Mouse (Mus musculus) cortical plate, adult 2 months (tissue): ENCODE measurements at regions not wholly inside any gene's neighbourhood (a gene's known extent, or its start where the extent isn't known, plus 50 kb on each side); places are given as distances from the start of the nearest gene placed in this dataset.

Experiments
- H3K27ac ChIP-seq: fragments of 200-500 bp; 2 replicates; pipeline ENCODE4 v1.5.1; 2012; ENCODE audit warnings: low read length, control low read depth, inconsistent platforms; ENCODE audit not compliant: insufficient read depth
- H3K4me1 ChIP-seq: fragments of 200-500 bp; 2 replicates; pipeline ENCODE4 v1.6.1; 2011; ENCODE audit warnings: low read length; ENCODE audit not compliant: control insufficient read depth, insufficient read depth
- H3K4me3 ChIP-seq: fragments of 200-500 bp; 2 replicates; pipeline ENCODE4 v1.5.1; 2011; ENCODE audit warnings: mild to moderate bottlenecking, low read length, control low read depth; ENCODE audit not compliant: insufficient read depth
- CTCF ChIP-seq: fragments of 200-500 bp; IDR thresholded peaks from 2 replicates; pipeline ENCODE4 v1.5.1; 2011; ENCODE audit warnings: mild to moderate bottlenecking, control low read depth, low read length; ENCODE audit not compliant: insufficient read depth; ENCODE audit errors: extremely low read depth
- POLR2A ChIP-seq: fragments of 200-500 bp; IDR thresholded peaks from 2 replicates; pipeline ENCODE4 v1.6.1; 2011; ENCODE audit warnings: mild to moderate bottlenecking, low read length, control low read depth; ENCODE audit not compliant: insufficient read depth; ENCODE audit errors: extremely low read depth

DNA sequence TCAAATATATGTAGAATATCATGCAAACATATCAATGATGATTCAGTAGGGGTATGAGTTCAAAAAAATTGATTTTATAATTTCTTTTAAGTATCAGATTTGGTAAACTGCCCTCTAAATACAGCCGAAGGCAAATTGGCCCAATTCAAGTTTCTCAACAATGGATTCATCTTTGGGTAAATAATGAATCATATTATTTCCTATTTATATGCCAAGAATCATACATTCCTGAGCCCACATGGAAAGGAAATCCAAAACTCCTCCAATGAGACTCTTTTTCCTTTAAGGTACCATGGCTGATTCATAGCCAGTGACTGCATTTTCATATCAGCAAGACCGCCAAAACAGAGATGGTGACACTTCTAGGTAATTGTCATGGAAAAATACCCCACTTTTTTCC lies 472.4 kb upstream of the Mpdz start:
- H3K27ac ChIP-seq: no peak overlapping the region
- no peaks in the 10 kb centered on the region for H3K4me1 ChIP-seq
- H3K4me3 ChIP-seq: no peak overlapping the region
- TF ChIP-seq POLR2A: no peak
- no peak for TF ChIP-seq CTCF

DNA sequence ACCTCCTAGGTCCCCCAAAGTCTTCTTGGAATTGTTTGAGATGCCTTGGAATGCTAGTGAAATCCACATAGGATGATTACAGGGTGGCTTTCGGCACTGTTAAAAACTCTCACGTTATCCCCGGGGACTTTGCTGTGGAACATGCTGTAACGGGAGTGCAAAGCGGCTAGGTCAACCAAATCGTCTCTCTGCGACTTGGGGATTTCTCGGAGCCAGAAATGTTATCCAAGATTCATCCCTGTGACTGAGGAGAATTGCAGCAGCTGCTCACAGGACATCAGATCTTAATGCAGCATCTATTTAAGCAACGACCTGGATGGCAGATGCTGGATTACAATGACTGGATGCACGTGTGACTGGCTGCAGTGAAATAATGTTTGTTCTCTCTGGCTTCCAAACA lies 470.7 kb upstream of the Mpdz start:
- TF ChIP-seq CTCF (no peak), POLR2A (no peak)
- no peak overlapping the region for H3K27ac ChIP-seq
- H3K4me1 ChIP-seq: no peaks in the 10 kb centered on the region
- H3K4me3 ChIP-seq: no peak overlapping the region

DNA sequence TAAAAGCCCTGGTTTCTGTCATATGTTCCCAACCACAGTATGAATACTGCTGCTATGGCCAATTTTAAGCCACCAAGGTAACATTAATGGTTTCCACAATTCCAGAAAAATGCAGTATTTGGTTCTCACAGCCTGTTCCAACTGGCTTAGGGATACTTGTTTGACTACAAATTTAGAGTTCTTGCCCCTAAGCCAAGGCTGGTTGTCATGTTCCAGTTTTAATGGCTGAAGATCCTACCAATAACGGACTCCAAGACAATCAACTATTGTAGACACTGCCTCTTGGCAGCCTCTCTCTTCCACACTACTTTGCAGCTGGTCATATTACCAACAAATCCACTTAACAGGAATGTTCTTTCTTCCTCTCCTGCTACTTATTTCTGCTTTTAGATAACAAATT lies 470.0 kb upstream of the Mpdz start:
- TF ChIP-seq CTCF (no peak), POLR2A (no peak)
- H3K27ac ChIP-seq: no peak overlapping the region
- H3K4me1 ChIP-seq: no peaks in the 10 kb centered on the region
- H3K4me3 ChIP-seq: no peak overlapping the region

DNA sequence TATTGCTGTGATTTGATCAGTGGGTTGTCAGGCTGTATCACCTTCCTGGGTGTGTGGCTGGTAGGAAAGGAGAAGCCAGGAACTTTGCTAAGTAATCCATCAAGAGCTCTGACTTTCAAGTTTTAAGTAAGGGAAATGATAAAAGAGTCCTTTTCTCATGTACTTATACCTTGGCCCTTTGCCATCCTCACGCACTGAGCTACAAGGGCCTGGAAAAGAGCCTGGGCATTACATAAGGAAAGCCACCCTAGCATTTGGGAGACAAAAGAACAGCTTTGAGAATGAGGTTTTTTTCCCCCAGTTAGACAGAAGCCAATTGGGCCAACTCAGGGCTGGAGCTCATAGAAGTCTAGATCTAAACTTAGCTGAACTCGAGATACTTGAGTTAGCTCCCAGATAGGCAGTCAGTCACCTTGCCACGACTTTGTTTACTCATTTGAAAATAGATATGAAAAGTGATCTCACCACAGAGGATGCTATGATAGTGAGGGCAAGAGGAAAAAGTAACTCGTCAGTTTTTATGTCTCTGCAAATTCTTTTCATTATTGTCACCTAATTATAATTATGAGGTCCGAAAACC lies 457.4 kb upstream of the Mpdz start:
- TF ChIP-seq POLR2A: no peak
- no peak for TF ChIP-seq CTCF
- Histone ChIP-seq H3K27ac (no peak overlapping the region), H3K4me1 (no peaks in the 10 kb centered on the region), H3K4me3 (no peak overlapping the region)

DNA sequence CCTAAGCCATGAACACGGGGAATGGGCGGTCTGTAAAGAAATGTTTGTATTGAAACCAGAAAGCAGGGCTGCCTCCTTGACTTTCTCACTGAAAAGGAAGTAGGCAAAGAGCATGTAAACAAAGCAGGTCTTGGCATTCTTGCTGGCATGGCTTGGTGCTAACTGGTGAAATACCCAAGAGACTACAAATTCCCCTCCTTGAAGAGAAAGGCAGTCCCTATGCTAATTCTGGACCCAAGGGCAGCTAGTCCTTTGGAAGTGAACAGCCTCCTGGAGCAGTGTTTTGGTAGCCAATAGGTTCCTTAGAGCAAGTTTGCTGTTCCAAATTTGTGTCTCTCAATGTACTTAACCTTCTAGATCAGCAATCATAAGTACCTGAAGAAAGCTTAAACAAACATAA lies 456.0 kb upstream of the Mpdz start:
- H3K4me1 ChIP-seq: no peaks in the 10 kb centered on the region
- no peak overlapping the region for H3K4me3 ChIP-seq
- no peak overlapping the region for H3K27ac ChIP-seq
- TF ChIP-seq POLR2A: no peak
- no peak for TF ChIP-seq CTCF

DNA sequence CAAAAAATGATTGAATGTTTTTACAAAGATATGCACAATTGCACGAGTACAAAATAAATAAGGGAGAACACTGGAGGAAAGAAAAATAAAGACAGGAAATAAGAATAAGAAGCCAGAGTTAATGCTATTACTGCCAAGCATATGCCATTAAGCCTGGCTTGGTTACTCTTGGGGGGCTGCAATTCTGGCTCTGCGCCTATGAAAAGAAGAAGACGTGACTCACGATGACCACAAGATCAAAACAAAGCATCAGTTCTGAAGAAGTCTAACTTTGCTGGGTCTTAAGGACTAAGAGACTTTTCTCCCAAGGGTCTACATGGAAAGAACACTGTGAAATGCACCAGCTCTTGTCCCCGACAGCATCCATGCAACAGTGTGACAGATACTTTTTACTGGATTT lies 454.8 kb upstream of the Mpdz start:
- Histone ChIP-seq H3K4me3 (no peak overlapping the region), H3K27ac (no peak overlapping the region), H3K4me1 (no peaks in the 10 kb centered on the region)
- no peak for TF ChIP-seq POLR2A
- no peak for TF ChIP-seq CTCF

DNA sequence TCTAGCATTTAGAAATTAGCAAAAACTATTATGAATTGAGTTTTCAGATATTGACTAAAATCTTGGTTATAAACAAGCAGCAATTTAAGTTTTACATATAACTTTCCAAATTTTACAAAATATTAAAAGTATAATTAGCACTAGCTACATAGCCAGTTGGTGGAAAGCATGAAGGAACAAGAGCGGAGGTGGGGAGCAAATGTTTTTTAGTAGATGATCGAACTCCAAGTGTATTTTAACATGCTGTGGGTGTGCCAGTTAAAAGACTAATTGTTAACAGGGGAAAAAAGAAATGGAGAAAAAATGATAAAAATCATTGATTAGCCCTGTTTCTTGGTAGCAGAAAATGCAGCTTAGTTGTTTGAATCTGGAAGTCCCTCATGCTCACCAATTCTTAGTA lies 426.3 kb upstream of the Mpdz start:
- H3K27ac ChIP-seq: no peak overlapping the region
- H3K4me3 ChIP-seq: no peak overlapping the region
- TF ChIP-seq CTCF (no peak), POLR2A (no peak)
- H3K4me1 ChIP-seq: no peaks in the 10 kb centered on the region

DNA sequence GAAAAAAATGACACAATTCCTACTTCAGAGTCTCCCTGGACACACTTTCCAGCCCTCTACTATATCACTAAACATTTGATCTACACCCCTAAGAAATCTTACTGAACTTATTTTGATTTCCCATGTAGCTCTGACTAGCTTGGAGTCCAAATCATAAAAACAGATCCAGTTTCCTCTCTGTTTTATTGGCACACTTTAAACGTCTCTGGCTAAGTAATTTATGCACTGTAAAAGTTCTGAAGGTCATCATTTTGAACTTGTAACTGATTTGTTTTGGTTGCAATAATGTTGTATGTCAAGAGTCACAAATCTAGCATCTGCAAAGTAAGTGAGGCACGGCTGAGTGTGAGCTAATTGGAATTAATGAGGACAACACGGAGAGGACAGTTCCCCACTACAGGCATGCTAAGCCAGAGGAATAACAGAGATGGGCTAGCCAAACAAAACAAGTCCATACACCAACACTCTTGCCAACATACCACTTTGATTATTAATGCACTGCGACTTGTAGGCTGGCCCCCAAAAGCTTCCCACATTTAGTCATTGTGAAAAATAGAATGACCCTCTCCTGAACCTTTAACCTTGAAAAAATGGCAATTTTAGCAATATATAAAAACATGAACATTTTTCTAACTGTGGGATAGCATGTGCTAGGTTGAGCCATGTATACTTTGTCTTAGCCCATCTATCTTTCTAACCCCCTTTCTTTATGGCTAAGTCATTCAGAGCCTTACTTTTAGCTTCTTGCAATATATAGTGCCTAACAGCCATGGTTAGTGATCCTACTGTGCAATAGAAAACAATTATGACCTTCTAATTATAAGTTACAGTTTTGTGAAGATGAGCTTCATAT lies 399.3 kb upstream of the Mpdz start:
- Histone ChIP-seq H3K4me1 (no peaks in the 10 kb centered on the region), H3K4me3 (no peak overlapping the region), H3K27ac (no peak overlapping the region)
- no peak for TF ChIP-seq POLR2A
- TF ChIP-seq CTCF: no peak

DNA sequence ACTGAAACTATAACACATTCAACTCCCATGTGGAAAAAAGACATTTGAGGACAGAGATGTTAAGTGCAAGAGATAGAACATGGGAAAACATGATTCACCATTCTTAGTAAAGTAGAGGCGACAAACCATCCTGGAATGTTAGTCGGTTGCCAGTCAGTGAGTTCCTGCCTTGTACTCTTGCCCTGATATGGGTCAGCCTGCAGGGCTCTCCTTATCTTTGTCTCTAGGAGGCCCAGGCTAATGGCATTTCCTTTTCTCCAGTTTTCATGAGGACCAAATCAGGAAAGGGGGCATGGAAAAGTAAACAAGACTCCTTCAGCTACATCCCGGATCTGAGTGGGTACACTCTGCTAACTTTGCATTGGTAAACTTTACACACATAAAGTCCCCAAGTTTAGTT lies 387.4 kb upstream of the Mpdz start:
- Histone ChIP-seq H3K27ac (no peak overlapping the region), H3K4me1 (no peaks in the 10 kb centered on the region), H3K4me3 (no peak overlapping the region)
- TF ChIP-seq CTCF (no peak), POLR2A (no peak)

DNA sequence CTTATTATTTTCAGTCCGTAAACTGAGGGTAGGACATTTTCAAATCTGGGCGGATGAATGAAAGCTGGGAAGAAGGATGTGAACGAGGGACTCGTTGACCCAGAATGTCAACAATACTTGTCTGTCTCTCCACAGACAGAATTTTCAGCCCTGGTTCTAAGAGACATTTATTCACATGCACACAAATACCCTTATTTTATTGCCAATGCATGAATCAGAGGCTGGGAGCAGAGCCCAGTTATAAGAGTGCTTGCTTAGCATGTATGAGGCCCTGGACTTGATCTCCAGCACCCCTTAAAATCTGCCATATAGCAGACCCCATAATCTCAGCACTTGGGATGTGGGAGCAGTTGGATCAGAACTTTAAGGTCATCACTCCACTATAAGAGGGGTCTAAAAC lies 384.8 kb upstream of the Mpdz start:
- no peak for TF ChIP-seq POLR2A
- no peak for TF ChIP-seq CTCF
- H3K27ac ChIP-seq: no peak overlapping the region
- no peaks in the 10 kb centered on the region for H3K4me1 ChIP-seq
- no peak overlapping the region for H3K4me3 ChIP-seq

DNA sequence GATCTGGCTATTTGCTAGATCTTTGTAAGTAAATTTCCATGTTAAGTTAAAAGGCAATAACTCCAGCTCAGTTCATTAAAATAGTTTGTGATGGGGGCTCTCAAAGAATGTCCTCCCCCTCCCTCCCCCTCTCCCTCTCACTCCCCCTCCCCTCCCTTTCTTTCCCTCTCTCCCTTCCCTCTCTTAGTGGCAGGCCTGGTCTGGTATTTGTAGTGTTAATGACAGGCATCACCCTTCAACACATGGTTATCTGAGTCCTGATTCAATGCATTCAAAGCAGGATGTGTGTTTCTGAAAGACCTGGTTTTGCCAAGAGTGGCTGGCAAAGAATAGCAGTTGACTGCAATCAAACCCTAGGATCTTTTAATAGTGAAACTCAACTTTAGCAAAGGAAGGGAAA lies 383.4 kb upstream of the Mpdz start:
- Histone ChIP-seq H3K27ac (no peak overlapping the region), H3K4me3 (no peak overlapping the region), H3K4me1 (no peaks in the 10 kb centered on the region)
- TF ChIP-seq CTCF (no peak), POLR2A (no peak)
